Mouse (Mus musculus) myocyte (in vitro differentiated cells): ENCODE results near the gene Pold1. TPM values are rescaled to one million over a fixed set of nuclear protein-coding genes. Genes with fewer than 3 reads are reported as not detected.

Experiments used
- H3K27me3 ChIP-seq: one replicate; pipeline ENCODE4 v1.6.1; 2011; ENCODE audit not compliant: control insufficient read depth, insufficient read depth, insufficient read length
- H3K36me3 ChIP-seq: one replicate; pipeline ENCODE4 v1.6.1; 2011; ENCODE audit not compliant: control insufficient read depth, insufficient read depth
- H3K4me2 ChIP-seq: one replicate; pipeline ENCODE4 v1.6.1; 2011; ENCODE audit warnings: low read depth, control low read depth
- H3K4me3 ChIP-seq: one replicate; pipeline ENCODE4 v1.5.1; 2011; ENCODE audit warnings: mild to moderate bottlenecking, control low read depth, moderate library complexity
- H3K79me2 ChIP-seq: one replicate; pipeline ENCODE4 v1.6.1; 2011; ENCODE audit not compliant: control insufficient read depth, insufficient read depth
- H3ac ChIP-seq: one replicate; pipeline ENCODE4 v1.6.1; 2011; ENCODE audit not compliant: control insufficient read depth, insufficient read length
- CEBPB ChIP-seq: IDR thresholded peaks from 2 replicates; pipeline ENCODE4 v1.6.1; 2011; ENCODE audit warnings: mild to moderate bottlenecking, moderate library complexity; ENCODE audit not compliant: poor library complexity, insufficient read depth, severe bottlenecking
- E2F4 ChIP-seq: IDR thresholded peaks from one replicate; pipeline ENCODE4 v1.6.1; 2011; ENCODE audit warnings: mild to moderate bottlenecking, control low read depth, moderate library complexity; ENCODE audit not compliant: insufficient read depth
- MAX ChIP-seq: IDR thresholded peaks from one replicate; pipeline ENCODE4 v1.6.1; 2011; ENCODE audit warnings: low read depth, mild to moderate bottlenecking, control low read depth
- MYOD1 ChIP-seq, 3 experiments: IDR thresholded peaks; one replicate each; pipeline ENCODE4 v1.6.1; 2011; ENCODE audit warnings: control low read depth in 2 of 3, low read depth in 2 of 3, mild to moderate bottlenecking in 2 of 3, moderate library complexity in 1 of 3; ENCODE audit not compliant: insufficient read length in 2 of 3, control insufficient read depth in 1 of 3
- MYOG ChIP-seq, 3 experiments: IDR thresholded peaks; one replicate each; pipeline ENCODE4 v1.6.1; 2011; ENCODE audit warnings: control low read depth in 2 of 3, low read depth in 2 of 3, mild to moderate bottlenecking in 2 of 3; ENCODE audit not compliant: insufficient read length in 2 of 3, control insufficient read depth in 1 of 3, insufficient read depth in 1 of 3
- POLR2A ChIP-seq: IDR thresholded peaks from one replicate; pipeline ENCODE4 v1.6.1; 2011; ENCODE audit warnings: low read depth, mild to moderate bottlenecking, control low read depth, moderate library complexity; ENCODE audit not compliant: insufficient read length
- POLR2AphosphoS2 ChIP-seq: IDR thresholded peaks from one replicate; pipeline ENCODE4 v1.6.1; 2011; ENCODE audit warnings: low read depth, control low read depth; ENCODE audit not compliant: insufficient read length
- REST ChIP-seq: IDR thresholded peaks from one replicate; pipeline ENCODE4 v1.6.1; 2011; ENCODE audit warnings: mild to moderate bottlenecking, control low read depth, moderate library complexity; ENCODE audit not compliant: insufficient read depth, insufficient read length
- SRF ChIP-seq: IDR thresholded peaks from one replicate; pipeline ENCODE4 v1.6.1; 2011; ENCODE audit warnings: low read depth; ENCODE audit not compliant: control insufficient read depth, insufficient read length
- TCF12 ChIP-seq: IDR thresholded peaks from one replicate; pipeline ENCODE4 v1.6.1; 2011; ENCODE audit warnings: mild to moderate bottlenecking, control low read depth; ENCODE audit not compliant: poor library complexity, insufficient read depth, severe bottlenecking
- TCF3 ChIP-seq: IDR thresholded peaks from one replicate; pipeline ENCODE4 v1.6.1; 2011; ENCODE audit warnings: low read depth, control low read depth; ENCODE audit not compliant: insufficient read length
- USF1 ChIP-seq: IDR thresholded peaks from one replicate; pipeline ENCODE4 v1.6.1; 2011; ENCODE audit warnings: low read depth, mild to moderate bottlenecking, control low read depth, moderate library complexity
- polyA plus RNA-seq: library from polyadenylated mRNA; unstranded; fragments of >200 nt; fragmentation: generic; extraction: Trizol; gene quantifications from one replicate; pipeline ENCODE4 v1.2.1, GENCODE M21; 2012; ENCODE audit warnings: missing spikeins

The Pold1 gene
- polyA plus RNA-seq, 1 experiment, result 23.9 TPM

DNA sequence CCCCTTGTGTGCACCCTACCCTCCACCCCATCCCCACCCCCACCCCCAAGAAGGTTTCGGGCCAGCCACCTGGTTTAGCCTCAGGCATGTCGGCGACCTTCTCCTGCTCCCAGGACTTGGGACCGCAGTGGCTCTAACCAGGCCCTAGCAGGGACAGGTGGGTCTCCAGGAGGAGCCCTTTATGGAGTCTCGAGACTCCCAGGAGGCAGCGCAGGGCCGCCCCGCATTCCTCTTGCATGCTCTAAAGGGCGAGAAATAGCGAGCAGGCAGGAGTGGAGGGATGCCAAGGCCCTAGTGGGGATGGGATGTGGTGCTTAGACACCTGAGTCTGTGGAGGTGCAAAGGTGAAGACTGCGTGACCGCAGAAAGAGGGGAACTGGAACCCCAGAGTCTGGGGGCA is 24.1 kb downstream of the Pold1 start, which contains the start of gene Mybpc2:
TSS of gene Mybpc2 (minus strand) at position 155 of the 400 bp plus-strand sequence.
- H3ac ChIP-seq, result no peak within 1 kb of the TSS
- H3K79me2 ChIP-seq, result no peaks in the 10 kb centered on the region
- H3K27me3 ChIP-seq, result peaks cover 6% of the 10 kb centered on the region
- TF ChIP-seq MYOD1 (IDR thresholded peaks at IDR 0.05; ENCODE audit: control insufficient read depth in 1 of 3, insufficient read length in 2 of 3, low read depth in 2 of 3) (peak in 1 of 3 experiments; percentile 47), TCF12 (no peak), MYOG (IDR thresholded peaks at IDR 0.05; ENCODE audit: control insufficient read depth in 1 of 3, insufficient read depth in 1 of 3, insufficient read length in 2 of 3, low read depth in 2 of 3) (peak in 1 of 3 experiments; percentile 70)
- peak within 1 kb of the TSS; percentile 58 for H3K4me2 ChIP-seq
- H3K4me3 ChIP-seq, result no peak within 1 kb of the TSS
- no peaks in the 10 kb centered on the region for H3K36me3 ChIP-seq

DNA sequence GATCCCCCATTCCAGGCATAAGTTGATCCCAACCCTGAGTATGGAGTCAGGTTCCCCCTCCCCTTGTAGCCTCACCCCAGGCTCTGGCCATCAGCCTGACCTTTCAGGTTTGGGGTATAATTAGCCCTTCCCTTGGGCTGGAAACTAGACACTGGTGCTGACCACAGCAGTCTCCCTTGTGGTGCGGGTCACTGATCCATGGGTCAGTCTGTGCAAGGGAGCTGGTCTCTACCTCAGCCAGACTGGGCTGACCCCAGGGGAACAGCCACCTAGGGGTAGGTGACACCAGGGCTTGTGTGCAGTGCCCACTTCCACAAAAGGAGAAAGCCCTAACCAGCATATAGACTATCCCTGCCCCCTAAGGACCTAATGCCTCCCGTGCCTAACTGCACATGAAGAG is 25.6 kb downstream of the Pold1 start:
- H3K4me3 ChIP-seq, result no peak overlapping the region
- no peak overlapping the region for H3ac ChIP-seq
- H3K79me2 ChIP-seq, result no peaks in the 10 kb centered on the region
- peak overlapping the region; percentile 30 for H3K4me2 ChIP-seq
- no peak for TF ChIP-seq CEBPB
- TF ChIP-seq POLR2A, result peak; percentile 25
- H3K36me3 ChIP-seq, result no peaks in the 10 kb centered on the region
- peaks cover 6% of the 10 kb centered on the region for H3K27me3 ChIP-seq

- peaks cover 8% of the 10 kb centered on the region for H3K27me3 ChIP-seq
- H3K4me2 ChIP-seq, result peak overlapping the region; percentile 52
- H3K36me3 ChIP-seq, result no peaks in the 10 kb centered on the region
- no peak overlapping the region for H3K4me3 ChIP-seq
- no peaks in the 10 kb centered on the region for H3K79me2 ChIP-seq
- TF ChIP-seq TCF12, result no peak
- TF ChIP-seq REST, result no peak
- no peak for TF ChIP-seq POLR2A
- TF ChIP-seq TCF3, result no peak
- no peak for TF ChIP-seq USF1
- TF ChIP-seq MAX, result no peak
- TF ChIP-seq SRF, result no peak
- no peak for TF ChIP-seq MYOD1 (IDR thresholded peaks at IDR 0.05; ENCODE audit: control insufficient read depth in 1 of 3, insufficient read length in 2 of 3, low read depth in 2 of 3)
- TF ChIP-seq E2F4, result no peak
- no peak overlapping the region for H3ac ChIP-seq
Observed at GRCm38 (mm10) chr7:44521710-44522109, 26.9 kb downstream of the Pold1 start.

GRCm38 (mm10) chr7:44520990-44521389 is 27.7 kb downstream of the Pold1 start:
- H3K36me3 ChIP-seq, result no peaks in the 10 kb centered on the region
- peaks cover 12% of the 10 kb centered on the region for H3K27me3 ChIP-seq
- no peaks in the 10 kb centered on the region for H3K79me2 ChIP-seq
- no peak overlapping the region for H3K4me2 ChIP-seq
- no peak overlapping the region for H3K4me3 ChIP-seq
- H3ac ChIP-seq, result no peak overlapping the region
- TF ChIP-seq SRF, result no peak
- no peak for TF ChIP-seq POLR2A
- TF ChIP-seq TCF3, result no peak
- no peak for TF ChIP-seq CEBPB
- TF ChIP-seq MYOG (IDR thresholded peaks at IDR 0.05; ENCODE audit: control insufficient read depth in 1 of 3, insufficient read depth in 1 of 3, insufficient read length in 2 of 3, low read depth in 2 of 3), result no peak
- TF ChIP-seq POLR2AphosphoS2, result no peak
- no peak for TF ChIP-seq USF1
- TF ChIP-seq REST, result no peak
- TF ChIP-seq TCF12, result no peak
- TF ChIP-seq MYOD1 (IDR thresholded peaks at IDR 0.05; ENCODE audit: control insufficient read depth in 1 of 3, insufficient read length in 2 of 3, low read depth in 2 of 3), result no peak
- no peak for TF ChIP-seq MAX
- TF ChIP-seq E2F4, result no peak

DNA sequence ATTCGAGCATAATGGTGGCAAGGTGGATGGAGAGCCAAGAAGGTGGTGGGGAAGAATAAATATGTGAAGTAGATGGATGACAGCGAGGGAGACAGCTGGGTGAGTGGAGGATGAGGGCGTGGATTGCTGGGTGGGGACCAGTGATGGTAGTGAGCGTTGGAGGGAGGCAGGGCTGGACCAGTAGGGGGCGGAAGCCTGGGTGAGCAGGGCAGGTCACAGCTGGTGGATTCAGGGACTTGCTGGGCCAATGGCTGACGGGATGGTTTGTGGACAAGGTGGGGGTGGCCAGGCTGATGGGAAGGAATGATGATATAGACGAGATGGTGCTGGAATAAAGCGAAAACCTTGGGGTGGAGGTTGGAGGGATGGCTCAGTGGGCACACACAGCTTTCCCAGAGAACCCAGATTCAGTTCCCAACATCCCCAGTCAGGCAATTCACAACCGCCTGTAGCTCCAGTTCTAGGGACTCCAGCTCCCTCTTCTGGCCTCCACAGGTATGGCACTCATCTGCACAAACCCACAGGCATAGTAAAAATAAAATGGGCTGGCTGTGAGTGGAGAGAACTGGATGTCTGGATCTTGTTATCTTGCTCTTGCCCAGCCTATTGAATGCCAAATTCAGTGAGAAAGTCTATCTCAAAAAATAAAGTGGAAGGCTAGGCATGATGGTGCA is 29.3 kb downstream of the Pold1 start:
- Histone ChIP-seq H3K36me3 (no peaks in the 10 kb centered on the region), H3ac (no peak overlapping the region), H3K4me2 (no peak overlapping the region), H3K79me2 (no peaks in the 10 kb centered on the region), H3K4me3 (no peak overlapping the region), H3K27me3 (peaks cover 25% of the 10 kb centered on the region)
- TF ChIP-seq E2F4 (no peak), SRF (no peak), REST (no peak), CEBPB (no peak), POLR2AphosphoS2 (no peak), TCF12 (no peak), TCF3 (no peak), MYOG (IDR thresholded peaks at IDR 0.05; ENCODE audit: control insufficient read depth in 1 of 3, insufficient read depth in 1 of 3, insufficient read length in 2 of 3, low read depth in 2 of 3) (no peak), MYOD1 (IDR thresholded peaks at IDR 0.05; ENCODE audit: control insufficient read depth in 1 of 3, insufficient read length in 2 of 3, low read depth in 2 of 3) (no peak), POLR2A (no peak), USF1 (no peak), MAX (no peak)
